Mouse (Mus musculus) MEL (cell line): ENCODE results near the gene Riok2. TPM values are rescaled to one million over a fixed set of nuclear protein-coding genes. Genes with fewer than 3 reads are reported as not detected.
A peak's percentile ranks its signal among the peaks of the same experiment; 100 is the strongest.

ENCODE experiments used
- DNase-seq: peaks from one replicate; pipeline ENCODE4 v3.0.0; 2011; ENCODE audit warnings: low read depth, low spot score
- H3K27ac ChIP-seq: 2 replicates; pipeline ENCODE4 v1.5.1; 2012; ENCODE audit warnings: low read depth, mild to moderate bottlenecking, control low read depth, low read length, moderate library complexity; ENCODE audit not compliant: control insufficient read depth
- H3K27me3 ChIP-seq, 2 experiments: fragments of 150-350 bp in 1 of 2; sonication (generic) in 1 of 2; 2 replicates each; pipeline ENCODE4 v1.6.1; 2012; ENCODE audit warnings: low read length in 2 of 2, mild to moderate bottlenecking in 2 of 2, improper control_type of control experiment in 1 of 2, moderate library complexity in 1 of 2; ENCODE audit not compliant: insufficient read depth in 2 of 2, control insufficient read depth in 1 of 2
- H3K36me3 ChIP-seq, 2 experiments: 2 replicates each; pipeline ENCODE4 v1.6.1; 2012 to 2014; ENCODE audit warnings: low read length in 2 of 2, improper control_type of control experiment in 1 of 2, inconsistent platforms in 1 of 2, mild to moderate bottlenecking in 1 of 2; ENCODE audit not compliant: insufficient read depth in 2 of 2, control insufficient read depth in 1 of 2
- H3K4me1 ChIP-seq, 2 experiments: fragments of 150-350 bp in 1 of 2; sonication (generic) in 1 of 2; 2 replicates each; pipeline ENCODE4 v1.6.1; 2012; ENCODE audit warnings: low read length in 2 of 2, improper control_type of control experiment in 1 of 2, mild to moderate bottlenecking in 1 of 2; ENCODE audit not compliant: insufficient read depth in 2 of 2, control insufficient read depth in 1 of 2
- H3K4me3 ChIP-seq, 2 experiments: fragments of 150-350 bp in 1 of 2; sonication (generic) in 1 of 2; 2 replicates each; pipeline ENCODE4 v1.5.1; 2012; ENCODE audit warnings: low read depth in 2 of 2, low read length in 2 of 2, mild to moderate bottlenecking in 2 of 2, moderate library complexity in 2 of 2, control low read depth in 1 of 2, improper control_type of control experiment in 1 of 2; ENCODE audit not compliant: control insufficient read depth in 1 of 2, insufficient read depth in 1 of 2
- H3K79me2 ChIP-seq: 2 replicates; pipeline ENCODE4 v1.6.1; 2012; ENCODE audit warnings: mild to moderate bottlenecking, low read length, moderate library complexity; ENCODE audit not compliant: control insufficient read depth, poor library complexity, insufficient read depth
- H3K9ac ChIP-seq: 2 replicates; pipeline ENCODE4 v1.6.1; 2012; ENCODE audit warnings: low read depth, mild to moderate bottlenecking, control low read depth, low read length, moderate library complexity; ENCODE audit not compliant: control insufficient read depth, poor library complexity, severe bottlenecking
- H3K9me3 ChIP-seq: fragments of 150-350 bp; sonication (generic); replicated peaks from 2 replicates; pipeline ENCODE4 v1.6.1; 2012; ENCODE audit warnings: mild to moderate bottlenecking, low read length, improper control_type of control experiment, moderate library complexity; ENCODE audit not compliant: insufficient read depth
- BHLHE40 ChIP-seq: IDR thresholded peaks from 2 replicates; pipeline ENCODE4 v1.6.1; 2012; ENCODE audit warnings: low read depth, mild to moderate bottlenecking, inconsistent platforms, low read length, improper control_type of control experiment, borderline replicate concordance
- CHD1 ChIP-seq: IDR thresholded peaks from 2 replicates; pipeline ENCODE4 v1.6.1; 2012; ENCODE audit warnings: low read depth, mild to moderate bottlenecking, inconsistent platforms, low read length, improper control_type of control experiment
- CHD2 ChIP-seq: IDR thresholded peaks from 2 replicates; pipeline ENCODE4 v1.6.1; 2011; ENCODE audit warnings: low read length, improper control_type of control experiment
- CTCF ChIP-seq, 3 experiments: IDR thresholded peaks in 2 of 3; conservative IDR thresholded peaks in 1 of 3; 2 replicates each; pipeline ENCODE4 v1.5.1; 2011 to 2012; ENCODE audit warnings: low read length in 3 of 3, low read depth in 2 of 3, mild to moderate bottlenecking in 2 of 3, improper control_type of control experiment in 1 of 3, inconsistent platforms in 1 of 3, mixed read lengths in 1 of 3, moderate library complexity in 1 of 3; ENCODE audit not compliant: control insufficient read depth in 1 of 3, insufficient read depth in 1 of 3, poor library complexity in 1 of 3, severe bottlenecking in 1 of 3
- E2F4 ChIP-seq: IDR thresholded peaks from 2 replicates; pipeline ENCODE4 v1.6.1; 2011; ENCODE audit warnings: low read depth, low read length, improper control_type of control experiment, borderline replicate concordance
- ELF1 ChIP-seq: IDR thresholded peaks from 2 replicates; pipeline ENCODE4 v1.6.1; 2014; ENCODE audit warnings: low read depth, mild to moderate bottlenecking, inconsistent platforms, low read length, improper control_type of control experiment, moderate library complexity
- EP300 ChIP-seq, 2 experiments: IDR thresholded peaks; 2 replicates each; pipeline ENCODE4 v1.6.1; 2011; ENCODE audit warnings: improper control_type of control experiment in 2 of 2, low read length in 2 of 2, low read depth in 1 of 2, mild to moderate bottlenecking in 1 of 2
- ETS1 ChIP-seq: IDR thresholded peaks from 2 replicates; pipeline ENCODE4 v1.6.1; 2012; ENCODE audit warnings: low read depth, mild to moderate bottlenecking, inconsistent platforms, low read length, improper control_type of control experiment, moderate library complexity
- GABPA ChIP-seq: IDR thresholded peaks from 2 replicates; pipeline ENCODE4 v1.6.1; 2012; ENCODE audit warnings: low read depth, mild to moderate bottlenecking, inconsistent platforms, low read length, improper control_type of control experiment, moderate library complexity
- GATA1 ChIP-seq: IDR thresholded peaks from 2 replicates; pipeline ENCODE4 v1.6.1; 2011; ENCODE audit warnings: low read depth, low read length, improper control_type of control experiment
- HCFC1 ChIP-seq: IDR thresholded peaks from 2 replicates; pipeline ENCODE4 v1.6.1; 2012; ENCODE audit warnings: low read depth, mild to moderate bottlenecking, inconsistent platforms, low read length, improper control_type of control experiment, moderate library complexity
- JUND ChIP-seq: IDR thresholded peaks from 2 replicates; pipeline ENCODE4 v1.6.1; 2011; ENCODE audit warnings: low read depth, mild to moderate bottlenecking, improper control_type of control experiment, low read length
- KAT2A ChIP-seq: conservative IDR thresholded peaks from 2 replicates; pipeline ENCODE4 v1.6.1; 2012; ENCODE audit warnings: low read depth, low read length, improper control_type of control experiment, inconsistent platforms
- MAFK ChIP-seq: IDR thresholded peaks from 2 replicates; pipeline ENCODE4 v1.6.1; 2011; ENCODE audit warnings: low read depth, mild to moderate bottlenecking, low read length, improper control_type of control experiment, borderline replicate concordance
- MAX ChIP-seq: IDR thresholded peaks from 2 replicates; pipeline ENCODE4 v1.6.1; 2011; ENCODE audit warnings: low read length, improper control_type of control experiment
- MAZ ChIP-seq: IDR thresholded peaks from 2 replicates; pipeline ENCODE4 v1.6.1; 2012; ENCODE audit warnings: low read depth, mild to moderate bottlenecking, inconsistent platforms, low read length, improper control_type of control experiment
- MEF2A ChIP-seq: IDR thresholded peaks from 2 replicates; pipeline ENCODE4 v1.6.1; 2014; ENCODE audit warnings: low read depth, mild to moderate bottlenecking, inconsistent platforms, low read length, improper control_type of control experiment; ENCODE audit not compliant: poor library complexity, insufficient replicate concordance, severe bottlenecking; ENCODE audit errors: extremely low read depth
- MXI1 ChIP-seq: IDR thresholded peaks from 2 replicates; pipeline ENCODE4 v1.6.1; 2011; ENCODE audit warnings: mild to moderate bottlenecking, low read depth, low read length, improper control_type of control experiment
- MYB ChIP-seq: IDR thresholded peaks from 2 replicates; pipeline ENCODE4 v1.6.1; 2011; ENCODE audit warnings: mild to moderate bottlenecking, low read depth, low read length, improper control_type of control experiment
- MYC ChIP-seq: IDR thresholded peaks from 2 replicates; pipeline ENCODE4 v1.6.1; 2011; ENCODE audit warnings: low read depth, mild to moderate bottlenecking, low read length, improper control_type of control experiment, moderate library complexity
- NELFE ChIP-seq: IDR thresholded peaks from 2 replicates; pipeline ENCODE4 v1.6.1; 2011; ENCODE audit warnings: low read depth, low read length, improper control_type of control experiment
- NRF1 ChIP-seq: IDR thresholded peaks from 2 replicates; pipeline ENCODE4 v1.6.1; 2014; ENCODE audit warnings: low read depth, mild to moderate bottlenecking, inconsistent platforms, low read length, improper control_type of control experiment, moderate library complexity; ENCODE audit not compliant: poor library complexity, insufficient read depth, severe bottlenecking
- POLR2A ChIP-seq, 2 experiments: IDR thresholded peaks; 2 replicates each; pipeline ENCODE4 v1.6.1; 2011 to 2012; ENCODE audit warnings: low read length in 2 of 2, mild to moderate bottlenecking in 2 of 2, control low read depth in 1 of 2, improper control_type of control experiment in 1 of 2, low read depth in 1 of 2, moderate library complexity in 1 of 2; ENCODE audit not compliant: control insufficient read depth in 1 of 2, insufficient read depth in 1 of 2, poor library complexity in 1 of 2
- POLR2AphosphoS2 ChIP-seq: IDR thresholded peaks from 2 replicates; pipeline ENCODE4 v1.6.1; 2011; ENCODE audit warnings: low read length, improper control_type of control experiment
- POLR2AphosphoS5 ChIP-seq: IDR thresholded peaks from 2 replicates; pipeline ENCODE4 v1.6.1; 2012; ENCODE audit warnings: low read depth, borderline replicate concordance, mild to moderate bottlenecking, inconsistent platforms, low read length, moderate library complexity, mixed read lengths
- RAD21 ChIP-seq: IDR thresholded peaks from 2 replicates; pipeline ENCODE4 v1.6.1; 2011; ENCODE audit warnings: mild to moderate bottlenecking, low read depth, low read length, improper control_type of control experiment
- RCOR1 ChIP-seq: IDR thresholded peaks from 2 replicates; pipeline ENCODE4 v1.6.1; 2012; ENCODE audit warnings: low read depth, mild to moderate bottlenecking, inconsistent platforms, low read length, improper control_type of control experiment
- SIN3A ChIP-seq: IDR thresholded peaks from 2 replicates; pipeline ENCODE4 v1.6.1; 2012; ENCODE audit warnings: low read length, improper control_type of control experiment, inconsistent platforms
- SMC3 ChIP-seq: IDR thresholded peaks from 2 replicates; pipeline ENCODE4 v1.6.1; 2011; ENCODE audit warnings: low read depth, low read length, improper control_type of control experiment
- TAL1 ChIP-seq: IDR thresholded peaks from 2 replicates; pipeline ENCODE4 v1.6.1; 2012; ENCODE audit warnings: mild to moderate bottlenecking, inconsistent platforms, low read length, moderate library complexity, mixed read lengths
- TCF12 ChIP-seq: IDR thresholded peaks from 2 replicates; pipeline ENCODE4 v1.6.1; 2014; ENCODE audit warnings: low read depth, mild to moderate bottlenecking, inconsistent platforms, low read length, improper control_type of control experiment, moderate library complexity
- UBTF ChIP-seq: IDR thresholded peaks from 2 replicates; pipeline ENCODE4 v1.6.1; 2012; ENCODE audit warnings: low read depth, mild to moderate bottlenecking, inconsistent platforms, low read length, improper control_type of control experiment, moderate library complexity, borderline replicate concordance; ENCODE audit not compliant: insufficient read depth
- USF1 ChIP-seq: IDR thresholded peaks from 2 replicates; pipeline ENCODE4 v1.6.1; 2014; ENCODE audit warnings: low read depth, mild to moderate bottlenecking, inconsistent platforms, low read length, improper control_type of control experiment, moderate library complexity
- USF2 ChIP-seq, 2 experiments: IDR thresholded peaks; 2 replicates each; pipeline ENCODE4 v1.6.1; 2011 to 2012; ENCODE audit warnings: improper control_type of control experiment in 2 of 2, low read length in 2 of 2, borderline replicate concordance in 1 of 2, inconsistent platforms in 1 of 2, low read depth in 1 of 2, mild to moderate bottlenecking in 1 of 2; ENCODE audit not compliant: insufficient read depth in 1 of 2
- ZC3H11A ChIP-seq: IDR thresholded peaks from 2 replicates; pipeline ENCODE4 v1.6.1; 2012; ENCODE audit warnings: low read depth, mild to moderate bottlenecking, inconsistent platforms, low read length, improper control_type of control experiment
- ZKSCAN1 ChIP-seq: IDR thresholded peaks from 2 replicates; pipeline ENCODE4 v1.6.1; 2012; ENCODE audit warnings: low read depth, mild to moderate bottlenecking, inconsistent platforms, low read length, improper control_type of control experiment, moderate library complexity
- ZMIZ1 ChIP-seq: IDR thresholded peaks from 2 replicates; pipeline ENCODE4 v1.6.1; 2012; ENCODE audit warnings: low read depth, mild to moderate bottlenecking, inconsistent platforms, low read length, improper control_type of control experiment, moderate library complexity
- ZNF384 ChIP-seq: IDR thresholded peaks from 2 replicates; pipeline ENCODE4 v1.6.1; 2012; ENCODE audit warnings: low read depth, mild to moderate bottlenecking, inconsistent platforms, low read length, improper control_type of control experiment
- polyA plus RNA-seq, 2 experiments: library from polyadenylated mRNA; stranded (reverse) in 1 of 2; unstranded in 1 of 2; fragments of >175 nt in 1 of 2; fragments of >200 nt in 1 of 2; gene quantifications; 2 replicates each; pipeline versions ENCODE4 v1.2.1 to v1.2.4; 2012; ENCODE audit warnings: low replicate concordance in 2 of 2, low read depth in 1 of 2; ENCODE audit not compliant: insufficient read length in 2 of 2, insufficient read depth in 1 of 2, missing spikeins in 1 of 2
- total RNA-seq: library from RNA; depleted of rRNA; stranded (reverse); fragments of 300-350 nt; gene quantifications from 2 replicates; pipeline ENCODE4 v1.2.3, GENCODE M21; 2012

Riok2 gene
- total and polyA plus RNA-seq, 3 experiments = 43.3 to 47.3 TPM; not detected in 1

- peak; percentile 85 for DNase-seq
- no peak overlapping the region for H3K4me3 ChIP-seq
- TF ChIP-seq TAL1 (no peak), NRF1 (no peak), ZNF384 (no peak), JUND (no peak), MAZ (no peak), RCOR1 (no peak), E2F4 (no peak), CHD2 (no peak), MYB (no peak), POLR2A (IDR thresholded peaks at IDR 0.05; ENCODE audit: control insufficient read depth in 1 of 2, insufficient read depth in 1 of 2, low read depth in 1 of 2, low read length in 2 of 2, poor library complexity in 1 of 2) (0 out of 4 replicates have a peak, but pooled peaks of 1 of the 2 experiments have one; percentile 17), KAT2A (no peak), BHLHE40 (no peak), MEF2A (no peak), CHD1 (no peak), ELF1 (no peak), TCF12 (no peak), MXI1 (no peak), MAFK (no peak), POLR2AphosphoS5 (no peak), ZC3H11A (peak; percentile 71), EP300 (IDR thresholded peaks at IDR 0.05; ENCODE audit: low read depth in 1 of 2, low read length in 2 of 2) (no peak), NELFE (no peak), ETS1 (no peak), HCFC1 (no peak), GABPA (no peak), USF1 (no peak), RAD21 (peak; percentile 80), POLR2AphosphoS2 (no peak), MYC (no peak), SIN3A (no peak), SMC3 (peak; percentile 88), USF2 (IDR thresholded peaks at IDR 0.05; ENCODE audit: borderline replicate concordance in 1 of 2, insufficient read depth in 1 of 2, low read depth in 1 of 2, low read length in 2 of 2) (no peak), GATA1 (peak; percentile 56), UBTF (no peak), ZKSCAN1 (no peak), CTCF (IDR thresholded peaks at IDR 0.05 in 2 of 3, conservative IDR thresholded peaks at IDR 0.05 in 1 of 3; ENCODE audit: control insufficient read depth in 1 of 3, insufficient read depth in 1 of 3, low read depth in 2 of 3, low read length in 3 of 3, poor library complexity in 1 of 3, severe bottlenecking in 1 of 3) (peak; percentile 64 to 77 (median 76)), MAX (no peak), ZMIZ1 (no peak)
Measured at GRCm38 (mm10) chr17:17394336-17394735, 20.2 kb downstream of the Riok2 start.

More at GRCm38 (mm10) chr17:17394336-17394735, 20.2 kb downstream of the Riok2 start:
- H3K36me3 ChIP-seq = peaks cover 10 to 13% of the 10 kb centered on the region in 2 experiments
- H3K9me3 ChIP-seq = no peaks in the 10 kb centered on the region
- no peak overlapping the region for H3K9ac ChIP-seq
- peaks cover 2% of the 10 kb centered on the region; the same call in 1 of the 2 replicates for H3K79me2 ChIP-seq
- H3K4me1 ChIP-seq = peaks cover 3 to 11% of the 10 kb centered on the region in 2 experiments
- H3K27me3 ChIP-seq = no peaks in the 10 kb centered on the region
- no peak overlapping the region for H3K27ac ChIP-seq
